Mouse (Mus musculus): ENCODE results near the gene Myom1.

- TF ChIP-seq CTCF (IDR thresholded peaks at IDR 0.05; ENCODE audit: borderline replicate concordance, insufficient read depth, low read depth, low read length) = no peak
- no peak for TF ChIP-seq POLR2A (IDR thresholded peaks at IDR 0.05; ENCODE audit: borderline replicate concordance, insufficient read depth, low read length)
Observed at GRCm38 (mm10) chr17:71124674-71125073, 122.2 kb downstream of the Myom1 start.

Data from cerebellum, adult 2 months (tissue).